Mouse (Mus musculus) lung, adult 2 months (tissue): ENCODE results near the gene Gm49353.

Experiments used
- CTCF ChIP-seq: fragments of 200-500 bp; IDR thresholded peaks from 2 replicates; pipeline ENCODE4 v1.5.1; 2011; ENCODE audit warnings: mild to moderate bottlenecking, low read length, control low read depth; ENCODE audit not compliant: insufficient read depth
- POLR2A ChIP-seq: fragments of 200-500 bp; IDR thresholded peaks from 2 replicates; pipeline ENCODE4 v1.6.1; 2011; ENCODE audit warnings: low read depth, mild to moderate bottlenecking, control low read depth, low read length, borderline replicate concordance; ENCODE audit errors: extremely low read depth

GRCm38 (mm10) chr10:29198642-29199041, at the start of gene Gm49353:
- TF ChIP-seq CTCF, result no peak
- TF ChIP-seq POLR2A, result no peak
